Mouse (Mus musculus) embryonic facial prominence, embryonic 12.5 days (tissue): ENCODE measurements at regions not wholly inside any gene's neighbourhood (a gene's known extent, or its start where the extent isn't known, plus 50 kb on each side); places are given as distances from the start of the nearest gene placed in this dataset.

Experiments
- ATAC-seq: fragments of 200-750 bp; cut with Nextera tagmentation; 2 replicates; pipeline ENCODE4 v1.8.0; 2017; ENCODE audit not compliant: insufficient number of reproducible peaks, insufficient read depth, low FRiP score, low TSS enrichment
- H3K27ac ChIP-seq: fragments of 300-500 bp; sonication (generic); 2 replicates; pipeline ENCODE4 v1.5.1; 2016; ENCODE audit warnings: mild to moderate bottlenecking
- H3K27me3 ChIP-seq: fragments of 300-500 bp; sonication (generic); 2 replicates; pipeline ENCODE4 v1.6.1; 2016; ENCODE audit warnings: mild to moderate bottlenecking, moderate library complexity
- H3K36me3 ChIP-seq: fragments of 300-500 bp; sonication (generic); 2 replicates; pipeline ENCODE4 v1.6.1; 2016; ENCODE audit warnings: mild to moderate bottlenecking
- H3K4me1 ChIP-seq: fragments of 300-500 bp; sonication (generic); 2 replicates; pipeline ENCODE4 v1.6.1; 2016
- H3K4me2 ChIP-seq: fragments of 300-500 bp; sonication (generic); replicated peaks from 2 replicates; pipeline ENCODE4 v1.6.1; 2016; ENCODE audit warnings: mild to moderate bottlenecking, moderate library complexity
- H3K4me3 ChIP-seq: fragments of 300-500 bp; sonication (generic); 2 replicates; pipeline ENCODE4 v1.5.1; 2016; ENCODE audit warnings: mild to moderate bottlenecking
- H3K9ac ChIP-seq: fragments of 300-500 bp; sonication (generic); 2 replicates; pipeline ENCODE4 v1.6.1; 2016; ENCODE audit warnings: mild to moderate bottlenecking, moderate library complexity
- H3K9me3 ChIP-seq: fragments of 300-500 bp; sonication (generic); 2 replicates; pipeline ENCODE4 v1.6.1; 2016; ENCODE audit warnings: mild to moderate bottlenecking, moderate library complexity
- WGBS: fragments of 180-500 bp; shearing (Covaris S2); methylation state at CpG from one replicate; pipeline ENCODE4 v1.1.7; 2016; 5-methylcytosine and 5-hydroxymethylcytosine counted together

DNA sequence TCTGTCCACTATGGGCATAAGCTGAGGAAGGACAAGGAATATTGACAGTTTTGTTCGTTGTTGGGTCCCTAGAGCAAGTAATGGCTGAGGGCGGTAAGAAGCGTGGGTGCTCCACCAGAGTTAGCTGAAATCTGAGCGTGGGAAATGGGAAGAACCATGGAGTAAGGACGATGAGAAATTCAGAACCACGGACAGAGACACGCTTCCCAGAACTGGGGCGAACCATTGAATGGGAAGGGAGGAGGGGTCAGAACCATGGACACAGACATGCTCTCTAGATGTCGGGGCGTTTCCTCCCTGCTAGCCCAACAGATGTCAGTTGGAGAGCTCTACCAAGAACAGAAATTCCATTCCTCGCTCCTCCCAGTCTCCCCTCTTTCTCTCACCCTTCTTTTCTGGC, 238.2 kb upstream of the Srrm4 start:
- ATAC-seq = no peak
- H3K4me2 ChIP-seq = no peak overlapping the region

GRCm38 (mm10) chr5:116823260-116823659, 231.6 kb upstream of the Srrm4 start:
- H3K36me3 ChIP-seq = no peaks in the 10 kb centered on the region
- 81% methylated on average over 3 of the region's 3 CpGs for WGBS
- no peak for ATAC-seq
- H3K4me2 ChIP-seq = no peak overlapping the region
- H3K4me3 ChIP-seq = no peak overlapping the region
- H3K4me1 ChIP-seq = no peaks in the 10 kb centered on the region
- H3K9me3 ChIP-seq = no peaks in the 10 kb centered on the region
- H3K9ac ChIP-seq = no peak overlapping the region
- H3K27ac ChIP-seq = no peak overlapping the region
- peaks cover 2% of the 10 kb centered on the region; the same call in 1 of the 2 replicates for H3K27me3 ChIP-seq

More for the DNA sequence above, 238.2 kb upstream of the Srrm4 start:
- Histone ChIP-seq H3K9ac (no peak overlapping the region), H3K27me3 (no peaks in the 10 kb centered on the region), H3K4me3 (no peak overlapping the region), H3K9me3 (no peaks in the 10 kb centered on the region), H3K4me1 (no peaks in the 10 kb centered on the region), H3K27ac (no peak overlapping the region), H3K36me3 (no peaks in the 10 kb centered on the region)
- 12% methylated on average over 11 of the region's 11 CpGs for WGBS

DNA sequence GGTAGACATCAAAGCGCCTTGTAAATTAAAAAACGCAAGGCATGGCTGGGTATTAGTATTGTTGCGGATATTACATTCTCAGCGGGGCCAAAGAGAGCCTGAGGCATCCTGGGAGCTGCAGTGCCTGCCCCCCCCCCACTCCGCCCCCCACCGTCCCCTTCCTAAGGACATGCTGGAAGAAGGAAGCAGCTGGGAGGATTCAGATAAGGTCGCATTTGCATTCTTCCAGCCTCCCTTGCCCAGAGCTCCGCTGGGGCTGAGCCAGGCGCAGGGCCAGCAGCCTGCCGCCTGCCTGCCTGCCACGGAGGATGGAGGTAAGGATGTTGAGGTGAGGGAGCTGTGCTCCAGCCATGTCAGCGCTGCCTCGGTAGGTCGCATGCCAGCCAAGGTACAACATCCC, 230.5 kb upstream of the Srrm4 start:
- WGBS = 32% methylated on average over 14 of the region's 14 CpGs
- no peak overlapping the region for H3K4me2 ChIP-seq
- H3K27ac ChIP-seq = no peak overlapping the region

DNA sequence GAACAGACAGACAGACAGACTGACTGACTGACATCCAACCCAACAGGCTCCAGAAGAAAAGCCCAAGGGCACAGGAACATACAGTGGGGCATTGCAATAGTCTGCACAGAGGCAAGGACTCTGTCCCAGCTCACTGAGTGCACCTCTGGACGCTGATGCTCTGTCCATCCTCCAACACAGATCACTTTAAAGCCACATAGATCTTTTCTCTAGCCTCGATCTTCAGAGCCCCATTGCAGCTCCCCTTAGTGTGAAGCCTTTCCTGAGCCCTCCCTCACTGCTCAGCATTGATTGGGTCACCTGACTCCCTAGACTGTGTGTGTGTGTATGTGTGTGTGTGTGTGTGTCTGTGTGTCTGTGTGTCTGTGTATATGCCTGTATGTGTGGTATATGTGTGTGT, 218.2 kb upstream of the Srrm4 start:
- H3K4me3 ChIP-seq = no peak overlapping the region
- no peaks in the 10 kb centered on the region for H3K36me3 ChIP-seq
- H3K4me2 ChIP-seq = no peak overlapping the region
- no peak overlapping the region for H3K9ac ChIP-seq
- no peak overlapping the region for H3K27ac ChIP-seq
- no peaks in the 10 kb centered on the region for H3K4me1 ChIP-seq
- 42% methylated on average over 2 of the region's 2 CpGs for WGBS
- ATAC-seq = no peak
- no peaks in the 10 kb centered on the region for H3K9me3 ChIP-seq
- no peaks in the 10 kb centered on the region for H3K27me3 ChIP-seq

More for the DNA sequence above, 230.5 kb upstream of the Srrm4 start:
- no peak overlapping the region for H3K4me3 ChIP-seq
- H3K27me3 ChIP-seq = peaks cover 2% of the 10 kb centered on the region; the same call in 1 of the 2 replicates
- H3K36me3 ChIP-seq = no peaks in the 10 kb centered on the region
- no peak overlapping the region for H3K9ac ChIP-seq
- no peak for ATAC-seq
- H3K4me1 ChIP-seq = no peaks in the 10 kb centered on the region
- no peaks in the 10 kb centered on the region for H3K9me3 ChIP-seq

DNA sequence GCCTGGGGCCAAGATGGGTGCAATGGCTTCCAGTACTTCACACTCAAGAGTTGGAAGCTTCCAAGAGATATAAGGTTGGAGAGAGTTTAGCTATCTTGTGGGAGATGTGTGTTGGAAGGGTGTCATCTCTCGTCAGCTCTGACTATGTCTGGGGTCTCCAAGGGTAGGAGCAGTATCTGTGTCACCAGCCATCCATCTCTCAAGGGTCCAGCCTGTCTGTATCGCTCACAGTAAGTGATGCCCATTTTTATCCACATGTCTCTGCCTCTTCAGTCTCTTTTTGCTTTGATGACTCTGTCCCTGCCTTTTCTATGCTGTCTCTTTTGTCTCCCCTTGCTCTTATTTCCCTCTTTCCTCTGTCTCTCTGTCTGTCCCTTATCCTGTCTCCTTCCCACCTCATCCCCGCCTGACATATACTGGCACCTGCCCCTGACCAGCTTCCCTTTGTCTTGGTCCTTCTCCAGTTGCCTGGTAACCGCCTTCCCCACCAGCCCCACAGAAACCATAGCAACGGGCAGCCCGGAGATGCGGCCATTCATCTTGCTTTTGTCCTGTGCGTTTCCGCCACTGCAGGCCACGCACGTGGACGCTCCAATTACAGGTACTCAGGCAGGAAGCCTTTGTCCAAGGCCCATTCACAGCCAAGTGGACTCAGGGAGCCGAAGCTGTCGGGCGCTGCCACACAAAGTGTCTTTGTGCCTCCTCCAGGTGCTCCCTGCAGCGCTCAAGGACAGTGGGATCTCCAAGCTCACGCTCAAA, 217.6 kb upstream of the Srrm4 start:
- no peak overlapping the region for H3K4me3 ChIP-seq
- peak; percentile 28; the same call in 1 of the 2 replicates for ATAC-seq
- H3K4me1 ChIP-seq = no peaks in the 10 kb centered on the region
- no peaks in the 10 kb centered on the region for H3K27me3 ChIP-seq
- H3K27ac ChIP-seq = no peak overlapping the region
- no peak overlapping the region for H3K9ac ChIP-seq
- H3K4me2 ChIP-seq = no peak overlapping the region
- H3K36me3 ChIP-seq = no peaks in the 10 kb centered on the region
- 38% methylated on average over 17 of the region's 17 CpGs for WGBS
- H3K9me3 ChIP-seq = no peaks in the 10 kb centered on the region

- no peaks in the 10 kb centered on the region for H3K9me3 ChIP-seq
- H3K9ac ChIP-seq = no peak overlapping the region
- H3K4me3 ChIP-seq = no peak overlapping the region
- no peaks in the 10 kb centered on the region for H3K27me3 ChIP-seq
- H3K36me3 ChIP-seq = no peaks in the 10 kb centered on the region
- no peak overlapping the region for H3K4me2 ChIP-seq
- no peak overlapping the region for H3K27ac ChIP-seq
- 48% methylated on average over 2 of the region's 2 CpGs for WGBS
- H3K4me1 ChIP-seq = no peaks in the 10 kb centered on the region
- ATAC-seq = no peak
Measured at GRCm38 (mm10) chr5:116797460-116797859, 205.8 kb upstream of the Srrm4 start.

- H3K9ac ChIP-seq = no peak overlapping the region
- no peak overlapping the region for H3K4me2 ChIP-seq
- H3K4me1 ChIP-seq = no peaks in the 10 kb centered on the region
- no peak for ATAC-seq
- no peak overlapping the region for H3K27ac ChIP-seq
- WGBS = 72% methylated on average over 5 of the region's 5 CpGs
- H3K27me3 ChIP-seq = no peaks in the 10 kb centered on the region
- H3K9me3 ChIP-seq = no peaks in the 10 kb centered on the region
- H3K36me3 ChIP-seq = no peaks in the 10 kb centered on the region
- no peak overlapping the region for H3K4me3 ChIP-seq
Measured at GRCm38 (mm10) chr5:116795169-116795568, 203.6 kb upstream of the Srrm4 start.

GRCm38 (mm10) chr5:116790419-116790818, 198.8 kb upstream of the Srrm4 start:
- H3K27me3 ChIP-seq = no peaks in the 10 kb centered on the region
- H3K4me3 ChIP-seq = no peak overlapping the region
- no peaks in the 10 kb centered on the region for H3K36me3 ChIP-seq
- H3K9me3 ChIP-seq = no peaks in the 10 kb centered on the region
- H3K9ac ChIP-seq = no peak overlapping the region
- ATAC-seq = no peak
- H3K4me1 ChIP-seq = no peaks in the 10 kb centered on the region
- WGBS = 74% methylated on average over 8 of the region's 8 CpGs
- H3K27ac ChIP-seq = no peak overlapping the region
- H3K4me2 ChIP-seq = no peak overlapping the region

GRCm38 (mm10) chr5:116789859-116790258, 198.2 kb upstream of the Srrm4 start:
- Histone ChIP-seq H3K4me3 (no peak overlapping the region), H3K9ac (no peak overlapping the region), H3K27ac (no peak overlapping the region), H3K36me3 (no peaks in the 10 kb centered on the region), H3K4me2 (no peak overlapping the region), H3K9me3 (no peaks in the 10 kb centered on the region), H3K27me3 (no peaks in the 10 kb centered on the region), H3K4me1 (no peaks in the 10 kb centered on the region)
- 79% methylated on average over 9 of the region's 9 CpGs for WGBS
- ATAC-seq = no peak

GRCm38 (mm10) chr5:116776450-116776849, 184.8 kb upstream of the Srrm4 start:
- Histone ChIP-seq H3K4me1 (no peaks in the 10 kb centered on the region), H3K36me3 (no peaks in the 10 kb centered on the region), H3K9ac (no peak overlapping the region), H3K27me3 (no peaks in the 10 kb centered on the region), H3K4me3 (no peak overlapping the region), H3K4me2 (no peak overlapping the region), H3K9me3 (no peaks in the 10 kb centered on the region), H3K27ac (no peak overlapping the region)
- ATAC-seq = no peak
- 36% methylated on average over 2 of the region's 2 CpGs for whole genome bisulfite sequencing

DNA sequence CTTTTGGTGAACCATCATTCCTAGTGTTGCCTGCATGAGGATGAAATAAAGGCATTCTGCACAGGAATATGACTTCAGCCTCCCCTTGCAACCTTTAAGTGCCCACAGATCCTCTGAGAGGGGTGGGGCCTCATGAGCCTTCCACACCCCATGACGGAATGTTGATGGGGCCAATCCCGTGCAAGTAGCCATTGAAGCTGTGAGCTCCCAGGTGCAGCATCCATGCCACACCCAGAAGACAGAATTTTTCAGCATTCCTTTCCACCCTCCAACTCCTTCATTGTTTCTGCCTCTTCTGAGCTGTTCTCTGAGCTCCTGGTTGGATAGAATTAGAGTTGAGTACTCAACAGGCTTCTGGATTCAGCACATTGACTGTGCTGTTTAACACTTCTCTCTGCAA, 174.6 kb upstream of the Srrm4 start:
- Histone ChIP-seq H3K4me3 (no peak overlapping the region), H3K9me3 (no peaks in the 10 kb centered on the region), H3K27me3 (no peaks in the 10 kb centered on the region), H3K36me3 (no peaks in the 10 kb centered on the region), H3K4me2 (no peak overlapping the region), H3K9ac (no peak overlapping the region), H3K4me1 (no peaks in the 10 kb centered on the region), H3K27ac (no peak overlapping the region)
- 86% methylated on average over 2 of the region's 2 CpGs for WGBS
- ATAC-seq = no peak

DNA sequence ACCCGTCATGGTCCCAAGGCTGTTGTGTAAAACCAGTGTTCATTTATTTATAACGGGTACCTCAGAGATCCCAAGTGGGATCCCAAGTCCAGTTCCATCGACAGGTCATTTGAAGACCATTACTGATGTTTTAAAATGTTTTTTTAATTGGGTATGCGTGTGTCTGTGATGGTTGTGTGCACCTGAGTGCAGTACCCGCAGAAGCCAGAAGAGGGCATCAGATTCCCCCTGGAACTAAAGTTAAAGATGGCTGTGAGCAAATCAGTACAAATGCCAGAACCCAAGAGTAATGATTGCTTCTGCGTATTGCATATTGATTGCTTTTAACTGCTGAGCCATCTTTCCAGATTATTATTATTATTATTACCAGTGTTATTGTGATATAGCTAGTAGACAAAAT, 169.7 kb upstream of the Srrm4 start:
- no peak for ATAC-seq
- WGBS = 89% methylated on average over 6 of the region's 6 CpGs
- no peak overlapping the region for H3K4me3 ChIP-seq
- H3K4me2 ChIP-seq = no peak overlapping the region
- H3K9ac ChIP-seq = no peak overlapping the region
- H3K27ac ChIP-seq = no peak overlapping the region
- no peaks in the 10 kb centered on the region for H3K36me3 ChIP-seq
- H3K27me3 ChIP-seq = no peaks in the 10 kb centered on the region
- H3K4me1 ChIP-seq = no peaks in the 10 kb centered on the region
- H3K9me3 ChIP-seq = no peaks in the 10 kb centered on the region
